Mouse (Mus musculus) brown adipose tissue, adult 24 weeks (tissue): ENCODE measurements around the gene Asb8. TPM values are rescaled to one million over a fixed set of nuclear protein-coding genes. Genes with fewer than 3 reads are reported as not detected.
A peak's percentile ranks its signal among the peaks of the same experiment; 100 is the strongest.

Experiments used
- H3K27ac ChIP-seq: fragments of 200-500 bp; replicated peaks from 2 replicates; pipeline ENCODE4 v1.5.1; 2012; ENCODE audit warnings: low read depth, mild to moderate bottlenecking, low read length
- H3K4me1 ChIP-seq: fragments of 200-500 bp; 2 replicates; pipeline ENCODE4 v1.6.1; 2012; ENCODE audit warnings: low read length, mixed read lengths; ENCODE audit not compliant: control insufficient read depth, insufficient read depth, insufficient read length
- H3K4me3 ChIP-seq: fragments of 200-500 bp; 2 replicates; pipeline ENCODE4 v1.5.1; 2012; ENCODE audit warnings: low read depth, mild to moderate bottlenecking, low read length, moderate library complexity; ENCODE audit not compliant: insufficient read depth
- polyA plus RNA-seq: library from polyadenylated mRNA; stranded (reverse); fragments of >200 nt; gene quantifications from 2 replicates; pipeline ENCODE4 v1.2.4, GENCODE M21; 2012; ENCODE audit not compliant: missing spikeins, insufficient read depth, insufficient read length

Asb8 gene
- polyA plus RNA-seq, 1 experiment = 32.9 TPM

DNA sequence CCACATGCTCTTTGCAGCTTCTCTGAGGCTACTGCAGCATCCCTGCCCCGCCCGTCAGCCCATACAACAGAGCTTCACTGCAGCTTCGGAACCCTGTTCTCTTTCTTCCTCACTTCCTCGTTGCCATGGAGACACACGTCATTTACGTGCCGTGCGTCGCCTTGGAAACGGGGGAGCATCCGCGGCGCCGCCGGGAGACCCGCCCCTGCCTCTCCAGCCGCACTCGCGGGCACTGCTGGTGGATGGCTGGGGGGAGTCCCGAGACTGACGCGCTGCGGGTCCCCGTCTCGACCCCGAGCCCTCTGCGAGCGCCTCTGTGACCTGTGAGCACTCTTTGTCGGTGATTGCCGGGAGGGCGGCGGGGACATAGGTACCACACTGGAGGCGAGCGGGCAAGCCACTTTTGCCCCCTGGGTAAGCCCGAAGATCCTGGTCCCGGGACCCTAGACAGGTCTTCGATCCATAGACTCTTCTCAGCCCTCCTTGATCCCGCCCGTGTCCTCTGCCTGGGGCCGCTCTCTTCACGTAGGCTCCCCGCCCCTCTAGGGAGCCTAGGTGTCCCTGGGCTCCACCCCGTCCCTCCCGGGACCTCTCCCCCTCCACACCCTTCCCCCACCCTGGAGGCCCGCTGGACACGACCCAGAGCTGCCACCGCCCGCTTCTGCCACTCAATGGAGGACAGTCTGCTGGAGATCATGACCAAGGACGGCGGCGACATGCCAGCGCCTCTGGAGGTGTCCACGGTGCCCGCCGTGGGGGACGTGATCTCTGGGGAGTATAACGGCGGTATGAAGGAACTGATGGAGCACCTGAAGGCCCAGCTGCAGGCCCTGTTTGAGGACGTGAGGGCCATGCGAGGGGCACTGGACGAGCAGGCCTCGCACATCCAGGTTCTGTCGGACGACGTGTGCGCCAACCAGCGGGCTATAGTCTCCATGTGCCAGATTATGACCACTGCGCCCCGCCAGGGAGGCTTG lies 2.5 kb upstream of the Asb8 start:
- H3K4me3 ChIP-seq = peak overlapping the region; percentile 24
- H3K4me1 ChIP-seq = no peaks in the 10 kb centered on the region
- no peak overlapping the region for H3K27ac ChIP-seq

DNA sequence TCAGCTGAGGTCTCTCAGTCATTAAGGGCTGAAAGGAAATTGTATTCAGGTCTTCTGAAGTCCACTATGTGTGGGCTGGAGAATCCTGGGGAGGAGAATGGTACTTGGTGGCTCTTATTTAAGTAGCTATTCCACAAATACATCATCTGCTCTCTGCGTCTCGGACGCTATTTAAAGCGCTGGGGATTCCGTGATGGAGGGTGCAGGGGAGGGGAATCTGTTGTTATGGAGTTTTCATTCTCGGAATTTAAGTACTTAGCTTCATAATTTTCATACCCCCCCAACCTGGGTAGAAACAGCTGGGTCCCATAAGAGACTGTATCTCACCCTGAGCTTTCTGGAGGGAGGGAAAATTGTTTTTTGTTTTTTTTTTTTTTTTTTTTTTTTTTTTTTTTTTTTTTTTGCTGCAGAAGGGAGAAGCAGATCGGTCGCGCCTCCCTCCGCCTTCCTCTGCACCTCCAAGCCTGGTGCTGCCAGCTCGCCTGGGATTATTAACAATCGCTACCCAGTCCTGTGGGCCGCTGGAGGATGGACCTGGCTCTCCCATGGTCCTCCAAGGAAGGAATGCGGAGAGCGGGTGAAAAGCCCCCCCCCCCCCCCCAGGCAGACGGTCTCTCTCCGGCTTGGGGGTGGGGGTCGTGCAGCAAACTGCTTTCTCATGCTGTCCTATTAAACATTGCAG lies 1.7 kb upstream of the Asb8 start, which contains the start of gene Ccdc184:
TSS of gene Ccdc184 (plus strand) at position 196 of the 682 bp plus-strand sequence.
- Histone ChIP-seq H3K4me1 (no peaks in the 10 kb centered on the region), H3K4me3 (peak within 1 kb of the TSS; percentile 24), H3K27ac (no peak within 1 kb of the TSS)

DNA sequence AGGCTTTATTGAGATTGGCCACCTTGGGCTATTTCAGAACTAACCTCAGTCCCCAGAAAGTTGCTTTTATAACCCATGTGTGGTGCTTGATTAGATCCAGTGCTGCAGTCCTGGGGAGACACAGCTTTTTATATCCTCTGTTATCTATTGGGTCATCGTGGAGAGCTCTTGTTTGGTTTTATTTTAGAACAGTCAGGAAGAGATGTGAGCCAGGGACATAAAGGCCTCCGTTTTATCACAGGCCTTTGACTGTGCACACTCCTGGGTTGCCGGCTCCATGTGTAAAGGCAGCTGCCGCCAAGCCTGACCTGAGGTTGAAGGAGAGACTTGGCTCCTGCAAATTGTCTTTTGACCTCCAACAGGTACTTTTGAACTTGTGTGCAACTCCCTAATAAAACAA lies 2.9 kb downstream of the Asb8 start:
- Histone ChIP-seq H3K4me1 (no peaks in the 10 kb centered on the region), H3K27ac (no peak overlapping the region), H3K4me3 (no peak overlapping the region)

DNA sequence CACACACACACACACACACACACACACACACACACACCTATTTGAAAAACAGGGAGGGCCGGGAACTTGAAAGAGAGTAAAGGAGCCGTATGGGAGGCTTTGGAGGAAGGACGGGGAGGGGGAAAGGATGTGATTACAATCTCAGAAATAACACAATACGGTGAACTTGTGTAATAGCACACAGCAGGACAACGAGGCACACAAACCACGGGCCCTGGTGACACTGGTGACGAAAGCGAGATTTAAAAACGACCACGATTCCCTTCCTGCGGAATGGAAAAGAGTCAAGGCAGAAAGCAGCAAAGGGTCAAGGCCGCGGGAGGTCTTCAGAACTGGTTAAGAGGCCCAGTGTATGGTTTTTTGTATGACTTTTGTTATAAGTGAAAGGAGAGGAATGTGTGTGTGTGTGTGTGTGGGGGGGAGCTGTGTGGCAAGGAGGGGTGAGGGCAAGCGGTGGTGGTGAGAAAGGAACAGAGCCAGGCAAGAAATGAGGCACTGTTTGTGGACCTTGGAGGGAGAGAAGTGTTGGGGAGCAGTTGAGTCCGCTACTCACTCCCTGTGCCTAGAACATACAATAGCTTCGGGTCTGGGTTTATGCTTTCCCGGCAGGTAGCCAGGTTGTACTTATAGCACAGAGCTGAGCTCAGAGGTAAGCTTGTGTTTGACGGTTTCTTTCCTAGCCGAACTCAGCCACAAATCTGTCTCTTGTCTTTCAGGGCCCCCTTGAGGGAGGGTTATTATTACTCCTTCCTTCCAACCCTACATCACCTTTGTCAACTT lies 4.2 kb downstream of the Asb8 start:
- Histone ChIP-seq H3K4me3 (no peak overlapping the region), H3K4me1 (no peaks in the 10 kb centered on the region), H3K27ac (no peak overlapping the region)

DNA sequence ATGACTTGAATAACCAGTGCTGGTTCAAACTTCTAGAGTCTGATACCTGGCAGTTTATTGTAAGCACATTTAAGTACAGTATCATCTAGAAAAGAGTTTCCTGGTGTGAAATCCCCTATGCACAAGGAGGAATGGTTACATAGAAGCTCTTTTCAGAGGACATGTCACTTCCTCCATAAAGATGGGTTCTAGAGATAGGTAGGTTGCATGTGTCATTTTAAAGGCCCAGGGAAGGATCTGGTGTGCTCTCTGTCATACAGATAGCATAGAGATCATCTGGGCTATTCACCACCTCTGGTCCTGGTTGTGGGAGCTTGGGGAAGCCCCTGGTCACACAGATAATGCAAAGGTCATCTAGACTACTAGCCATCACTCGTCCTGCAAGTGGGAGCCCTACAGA lies 8.2 kb downstream of the Asb8 start:
- H3K27ac ChIP-seq = no peak overlapping the region
- no peak overlapping the region for H3K4me3 ChIP-seq
- no peaks in the 10 kb centered on the region for H3K4me1 ChIP-seq

DNA sequence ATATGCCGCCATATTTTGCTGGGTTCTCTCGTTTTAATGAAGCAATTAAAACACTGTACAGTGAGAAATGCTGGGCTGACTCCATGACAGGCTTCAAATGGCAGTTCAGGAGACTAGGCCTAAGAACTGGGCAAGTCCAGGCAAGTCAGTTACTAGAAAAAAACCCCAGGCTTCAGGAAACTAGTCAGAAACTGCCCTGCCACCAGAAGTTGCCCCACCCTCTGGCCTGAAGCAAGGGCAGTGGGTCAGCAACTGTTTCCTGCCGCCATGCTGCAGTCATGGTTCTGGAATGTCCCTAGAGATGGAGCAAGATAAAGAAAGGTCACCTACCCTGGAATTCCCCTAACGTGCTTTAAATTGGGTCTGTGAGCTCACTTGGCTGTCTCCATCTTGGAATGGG lies 9.5 kb downstream of the Asb8 start:
- no peaks in the 10 kb centered on the region for H3K4me1 ChIP-seq
- no peak overlapping the region for H3K27ac ChIP-seq

DNA sequence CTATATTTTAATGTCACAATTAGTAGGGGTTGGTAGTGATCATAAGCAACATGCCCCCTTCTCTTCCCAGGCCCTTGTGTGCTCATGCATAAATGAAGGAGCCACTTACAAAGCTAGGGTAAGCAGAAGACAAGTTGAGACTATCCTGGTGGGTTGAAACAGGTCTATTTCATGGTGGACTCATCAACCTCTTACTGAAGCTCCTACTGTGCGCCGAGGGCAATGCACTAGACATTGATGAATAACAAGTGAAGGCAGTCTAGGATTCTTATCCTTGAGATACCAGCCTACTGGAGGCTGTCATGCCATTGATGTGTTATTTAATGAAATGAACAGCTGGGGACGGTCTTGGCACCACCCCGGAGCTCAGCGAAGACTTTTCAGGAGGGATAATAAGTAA lies 10.2 kb downstream of the Asb8 start:
- no peak overlapping the region for H3K27ac ChIP-seq
- H3K4me3 ChIP-seq = no peak overlapping the region
- no peaks in the 10 kb centered on the region for H3K4me1 ChIP-seq

More for the DNA sequence above, 9.5 kb downstream of the Asb8 start:
- no peak overlapping the region for H3K4me3 ChIP-seq

DNA sequence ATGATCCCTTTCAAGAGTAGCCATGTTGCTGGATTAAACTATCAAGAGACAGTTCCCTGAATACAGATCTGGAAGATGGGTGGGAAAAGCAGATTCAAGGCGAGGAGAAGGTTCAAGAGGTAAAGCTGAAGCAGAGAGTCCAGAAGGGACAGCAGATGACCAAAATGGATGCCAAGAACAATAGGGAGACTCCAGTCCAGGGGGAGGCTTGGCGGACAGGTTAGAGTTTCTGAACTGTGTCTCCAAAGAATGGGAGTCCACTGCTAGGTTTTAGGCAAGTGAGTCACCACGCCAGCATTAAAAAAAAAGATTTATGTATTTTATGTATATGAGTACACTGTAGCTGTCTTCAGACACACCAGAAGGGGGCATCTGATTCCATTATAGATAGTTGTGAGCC lies 10.8 kb downstream of the Asb8 start:
- no peak overlapping the region for H3K4me3 ChIP-seq
- no peak overlapping the region for H3K27ac ChIP-seq
- no peaks in the 10 kb centered on the region for H3K4me1 ChIP-seq

DNA sequence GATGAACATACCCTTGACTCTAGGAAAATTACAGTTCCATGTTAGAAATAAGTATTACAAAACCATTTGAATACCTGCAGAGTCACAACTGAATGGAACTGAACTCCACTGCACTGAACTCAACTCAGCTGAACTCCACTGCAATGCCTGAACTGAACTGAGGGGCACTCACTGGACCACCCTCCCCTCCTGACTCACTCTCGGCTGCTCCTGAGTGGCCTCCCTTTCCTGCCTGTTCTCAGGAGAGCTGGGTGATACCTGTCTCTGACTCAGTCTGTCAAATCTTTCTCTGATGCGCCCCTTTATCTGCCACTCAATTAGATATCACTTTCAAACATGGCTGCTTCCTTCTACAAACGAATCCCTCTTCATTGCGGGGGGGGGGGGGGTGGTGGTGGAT lies 11.3 kb downstream of the Asb8 start:
- H3K27ac ChIP-seq = no peak overlapping the region
- H3K4me3 ChIP-seq = no peak overlapping the region
- no peaks in the 10 kb centered on the region for H3K4me1 ChIP-seq

DNA sequence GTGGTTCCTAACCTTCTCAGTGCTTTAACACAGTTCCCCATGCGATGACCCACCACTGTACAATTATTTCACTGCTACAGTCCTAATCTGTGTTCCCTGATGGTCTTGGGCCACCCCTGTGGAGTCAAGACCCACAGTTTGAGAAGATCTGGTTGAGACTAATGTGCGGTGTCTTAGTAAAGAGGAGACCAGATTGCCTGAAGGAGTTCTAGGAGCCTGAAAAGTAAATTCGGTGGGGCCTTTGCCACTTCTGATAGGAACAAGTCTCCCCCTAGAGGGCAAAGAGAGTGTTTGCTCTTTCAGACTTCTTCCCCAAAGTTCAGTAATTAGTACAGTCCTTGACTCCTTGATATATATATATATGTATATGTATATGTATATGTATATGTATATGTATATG lies 11.8 kb downstream of the Asb8 start:
- Histone ChIP-seq H3K27ac (no peak overlapping the region), H3K4me1 (no peaks in the 10 kb centered on the region), H3K4me3 (no peak overlapping the region)

DNA sequence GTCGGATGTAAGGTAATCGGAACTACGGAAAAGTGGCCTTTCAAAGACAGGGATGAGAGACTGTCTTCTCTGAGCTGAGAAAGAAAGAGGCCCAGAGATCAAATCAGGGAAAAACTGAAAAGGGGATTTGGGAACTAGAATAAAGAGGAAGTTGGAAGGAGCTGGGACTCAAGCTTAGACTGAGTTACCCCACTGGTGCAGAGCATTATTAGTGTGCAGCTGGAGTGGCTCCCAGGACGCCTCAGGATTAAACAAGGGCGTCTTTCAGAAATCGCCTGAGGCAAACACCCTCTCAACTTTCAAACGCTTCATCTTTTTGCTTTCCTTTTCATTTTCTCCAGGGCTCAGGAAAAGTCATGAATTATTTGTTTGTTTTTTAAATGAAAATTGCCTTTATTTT lies 12.5 kb downstream of the Asb8 start:
- H3K27ac ChIP-seq = no peak overlapping the region
- H3K4me3 ChIP-seq = no peak overlapping the region
- no peaks in the 10 kb centered on the region for H3K4me1 ChIP-seq

DNA sequence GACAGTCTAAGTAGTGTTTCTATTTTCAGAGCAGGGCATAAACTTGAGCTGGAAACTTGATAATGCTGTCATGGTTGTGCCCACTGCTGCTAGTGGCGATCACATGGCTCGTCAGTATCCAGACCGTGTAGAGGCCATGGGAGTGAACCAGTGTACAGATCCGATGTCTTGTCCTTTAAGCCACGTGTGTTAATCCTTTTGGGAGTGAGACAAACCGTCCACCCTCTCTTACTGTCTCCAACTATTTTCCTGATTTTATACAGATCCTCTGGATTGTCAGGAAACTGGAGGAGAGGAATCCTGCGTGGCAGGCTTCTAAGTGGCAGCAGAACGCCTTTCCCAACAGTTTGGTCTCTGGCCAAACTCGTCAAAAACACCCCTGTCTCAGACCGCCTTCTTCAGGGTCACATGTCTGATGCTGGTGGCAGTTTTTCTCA lies 16.2 kb downstream of the Asb8 start:
- Histone ChIP-seq H3K4me1 (peaks cover 4% of the 10 kb centered on the region), H3K4me3 (no peak overlapping the region), H3K27ac (no peak overlapping the region)

DNA sequence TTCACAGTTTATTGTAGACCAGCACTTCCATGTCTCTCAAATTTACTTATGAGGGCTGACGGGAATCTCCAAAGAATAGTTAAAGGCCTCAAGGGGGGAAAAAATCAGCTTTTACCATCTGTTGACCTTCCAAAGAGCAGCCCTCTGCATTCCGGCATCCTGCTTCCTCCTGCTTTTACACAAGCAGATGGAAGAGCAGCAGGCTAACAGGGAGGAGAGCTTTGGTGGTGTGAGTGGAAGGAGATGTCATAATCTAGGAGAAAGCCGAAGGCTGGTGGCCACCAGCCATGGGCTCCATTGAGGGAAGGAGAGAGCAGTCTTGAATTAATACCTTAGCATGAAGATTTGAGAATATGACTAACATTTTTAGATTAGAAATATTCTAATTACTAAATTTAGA lies 17.1 kb downstream of the Asb8 start:
- H3K27ac ChIP-seq = no peak overlapping the region
- H3K4me1 ChIP-seq = peaks cover 4% of the 10 kb centered on the region
- H3K4me3 ChIP-seq = no peak overlapping the region

DNA sequence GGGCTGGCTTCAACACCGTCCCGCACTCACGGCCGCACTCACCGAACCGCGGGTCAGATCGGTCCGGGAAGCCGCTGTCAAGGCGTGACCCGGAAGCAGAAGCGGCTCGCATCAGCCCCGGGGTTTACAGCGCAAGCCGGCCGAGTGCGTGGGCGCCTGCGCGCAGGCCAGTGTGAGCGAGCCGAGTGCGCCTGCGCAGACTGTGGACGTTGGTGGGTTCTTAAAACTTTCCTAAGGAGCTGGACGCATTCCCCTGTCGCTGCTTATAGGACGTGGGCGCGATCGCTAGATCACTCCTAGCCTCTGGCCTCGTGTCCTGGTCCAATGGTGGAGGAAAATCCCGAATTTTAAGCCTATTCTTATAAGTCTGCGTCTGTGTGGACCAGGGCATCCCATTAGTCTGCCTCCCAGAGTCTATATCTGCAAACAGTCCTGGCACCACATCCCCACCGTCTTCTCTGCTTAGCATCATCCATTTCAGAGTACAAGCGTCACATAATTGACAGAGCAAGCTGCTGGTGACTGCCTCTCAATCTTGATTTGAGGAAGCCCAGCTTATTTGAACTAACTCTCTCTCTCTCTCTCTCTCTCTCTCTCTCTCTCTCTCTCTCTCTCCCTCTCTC lies 19.8 kb downstream of the Asb8 start:
- Histone ChIP-seq H3K4me3 (peak overlapping the region; percentile 69), H3K27ac (peak overlapping the region; percentile 68), H3K4me1 (peaks cover 4% of the 10 kb centered on the region)
